Mouse (Mus musculus): ENCODE data around the gene Dscaml1.

DNA sequence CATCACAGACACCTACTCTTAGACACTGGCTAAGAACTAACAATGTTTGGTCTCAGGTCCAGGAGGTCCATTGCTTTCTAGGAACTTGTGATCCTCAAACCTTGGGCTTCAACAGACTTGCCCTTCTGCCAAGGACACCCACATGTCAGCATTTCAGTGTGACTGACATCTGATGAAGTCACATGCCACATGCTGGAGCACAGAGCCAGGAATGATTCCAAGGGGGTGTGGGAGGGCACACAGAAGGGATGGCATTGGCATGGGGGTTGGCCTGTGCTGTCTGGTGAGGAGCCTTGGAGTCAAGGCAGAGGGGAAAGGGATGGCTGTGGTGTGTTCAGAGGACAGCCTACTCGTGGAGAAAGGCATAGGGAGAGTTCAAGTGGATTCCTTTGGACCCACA, 210.9 kb downstream of the Dscaml1 start:
- TF ChIP-seq CTCF (IDR thresholded peaks at IDR 0.05; ENCODE audit: extremely low read depth, insufficient read depth, insufficient read length, insufficient replicate concordance) (no peak), POLR2A (IDR thresholded peaks at IDR 0.05; ENCODE audit: low read depth, low read length) (no peak)
